Mouse (Mus musculus) thymus, postnatal 36 days (tissue): ENCODE measurements at regions not wholly inside any gene's neighbourhood (a gene's known extent, or its start where the extent isn't known, plus 50 kb on each side); places are given as distances from the start of the nearest gene placed in this dataset.

Experiments
- DNase-seq, 2 experiments: peaks; one replicate each; pipeline ENCODE4 v3.0.0; 2022; ENCODE audit warnings: mixed read lengths in 2 of 2

DNA sequence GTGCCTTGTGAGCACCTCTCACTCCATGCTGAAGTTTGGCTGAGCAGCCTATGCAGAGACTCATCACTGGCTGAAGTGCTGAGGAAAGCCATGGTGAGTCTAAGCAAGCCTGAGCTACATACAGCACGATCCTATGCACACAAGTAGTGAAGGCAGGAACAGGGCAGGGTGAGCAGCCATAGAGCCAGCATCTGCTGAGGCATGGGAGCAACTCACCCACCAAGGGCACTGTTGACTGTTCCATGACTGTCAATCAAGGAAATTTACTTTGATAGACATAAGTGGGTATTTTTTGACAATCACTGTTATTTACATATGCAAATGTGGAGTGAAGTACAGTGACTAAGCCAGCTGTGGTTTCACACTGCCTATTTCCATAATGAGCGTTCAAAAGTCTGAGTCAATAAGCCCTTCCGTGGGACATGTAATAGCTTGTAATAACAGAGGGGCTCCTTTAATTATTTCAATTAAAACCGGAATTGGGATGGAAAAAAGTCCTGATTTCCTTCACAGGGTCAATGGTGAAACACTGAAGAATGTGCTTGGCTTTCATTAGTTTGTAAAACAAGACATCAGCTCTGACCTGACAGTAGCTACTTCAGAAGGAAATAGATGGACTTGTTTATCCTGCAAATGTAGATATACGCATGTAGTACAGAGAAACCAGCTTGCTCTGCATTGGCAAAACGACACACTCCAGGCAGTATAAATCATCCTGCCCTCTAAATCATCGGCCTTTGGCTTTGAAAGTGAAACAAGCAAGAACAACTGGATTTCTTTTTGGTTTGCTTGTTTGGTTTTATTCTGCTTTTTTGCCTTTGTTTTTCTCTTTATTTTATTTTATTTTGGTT lies 62.1 kb downstream of the Tuba3b start:
- DNase-seq: no peak

DNA sequence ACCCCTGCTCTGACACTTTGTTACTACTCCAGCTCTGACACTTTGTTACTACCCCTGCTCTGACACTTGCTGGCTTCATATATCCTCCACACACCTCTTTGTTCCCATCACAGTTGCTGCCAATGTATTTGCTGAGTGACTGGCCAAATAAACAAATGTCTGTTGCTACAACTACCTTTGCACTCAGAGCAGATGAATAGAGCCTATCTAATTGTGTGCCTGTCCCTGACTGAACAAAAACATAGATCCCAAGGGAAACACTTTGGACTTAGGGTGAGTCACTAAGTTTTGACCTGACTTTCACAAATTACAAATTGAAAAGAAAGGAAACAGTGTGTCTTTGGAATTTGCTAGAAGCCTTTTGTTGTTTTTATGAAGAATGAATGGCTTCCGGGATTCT lies 64.0 kb downstream of the Tuba3b start:
- no peak for DNase-seq

DNA sequence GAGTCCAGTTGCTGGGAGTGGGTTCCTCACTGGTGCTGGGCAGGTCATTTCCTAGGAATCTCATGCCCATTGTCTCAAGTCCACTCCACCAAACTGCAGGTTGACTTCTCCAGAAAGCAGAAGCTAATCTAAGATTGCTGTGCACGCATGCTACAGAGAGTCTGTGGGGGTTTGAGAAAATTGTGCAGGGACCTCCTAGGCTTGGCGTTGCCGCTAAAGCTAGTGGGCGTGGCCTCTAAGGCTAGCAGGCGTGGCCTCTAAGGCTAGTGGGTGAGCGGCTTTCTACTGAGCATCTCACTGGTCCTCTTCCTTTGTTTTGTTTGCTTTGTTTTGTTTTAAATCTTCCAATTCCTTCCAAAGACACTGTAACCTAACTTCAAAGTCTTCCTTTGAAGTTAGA lies 59.5 kb upstream of the Rassf8 start:
- peak in 1 of 2 experiments; percentile 22 for DNase-seq

DNA sequence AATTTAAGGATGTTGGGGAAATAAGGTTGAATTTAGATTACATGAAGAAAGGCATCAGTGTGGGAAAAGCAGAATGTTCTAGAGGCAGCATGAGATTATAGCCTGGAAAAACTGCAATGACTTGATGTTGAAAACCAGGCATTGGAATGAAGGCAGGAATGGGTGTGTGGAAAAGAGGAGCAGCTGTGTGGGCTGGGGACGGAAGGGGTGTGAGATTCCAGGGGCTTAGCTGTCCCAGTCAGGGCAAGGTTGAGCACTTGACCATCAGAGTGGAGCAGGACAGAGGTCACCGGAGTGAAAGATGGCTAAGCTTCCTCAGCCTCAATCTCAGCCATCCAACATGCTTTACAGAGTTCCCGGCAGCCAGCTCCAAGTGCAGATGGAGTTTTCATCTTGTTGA lies 54.9 kb upstream of the Rassf8 start:
- no peak for DNase-seq

DNA sequence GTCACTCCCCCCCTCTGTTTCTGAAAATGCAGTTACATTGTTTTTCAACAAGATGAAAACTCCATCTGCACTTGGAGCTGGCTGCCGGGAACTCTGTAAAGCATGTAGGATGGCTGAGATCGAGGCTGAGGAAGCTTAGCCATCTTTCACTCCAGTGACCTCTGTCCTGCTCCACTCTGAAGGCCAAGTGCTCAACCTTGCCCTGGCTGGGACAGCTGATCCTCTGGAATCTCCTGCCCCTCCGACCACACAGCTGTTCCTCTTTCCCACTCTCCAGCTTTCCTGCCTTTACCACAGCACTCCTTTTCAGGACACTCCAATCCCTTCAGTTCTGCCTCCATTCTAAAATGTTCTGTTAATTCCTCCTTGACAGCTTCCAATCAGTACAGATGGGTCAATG lies 51.7 kb upstream of the Rassf8 start:
- no peak for DNase-seq
